Mouse (Mus musculus) stomach, postnatal 0 days (tissue): ENCODE measurements around the gene 1700001K19Rik.

Experiments
- CTCF ChIP-seq: IDR thresholded peaks from 2 replicates; pipeline ENCODE4 v1.5.1; 2016; ENCODE audit warnings: antibody characterized with exemption, low read depth, mild to moderate bottlenecking, moderate library complexity
- EP300 ChIP-seq: optimal IDR thresholded peaks from 2 replicates; pipeline ENCODE3; 2016; ENCODE audit warnings: antibody characterized with exemption

GRCm38 (mm10) chr12:110687894-110688734 lies 5.7 kb upstream of the 1700001K19Rik start:
- TF ChIP-seq CTCF (no peak), EP300 (peak; percentile 94)
